Mouse (Mus musculus) lung, postnatal 14 days (tissue): ENCODE results near the gene Lsm10.

Source experiments
- DNase-seq: peaks from one replicate; pipeline ENCODE4 v3.0.0; 2021

Lsm10 gene

DNA sequence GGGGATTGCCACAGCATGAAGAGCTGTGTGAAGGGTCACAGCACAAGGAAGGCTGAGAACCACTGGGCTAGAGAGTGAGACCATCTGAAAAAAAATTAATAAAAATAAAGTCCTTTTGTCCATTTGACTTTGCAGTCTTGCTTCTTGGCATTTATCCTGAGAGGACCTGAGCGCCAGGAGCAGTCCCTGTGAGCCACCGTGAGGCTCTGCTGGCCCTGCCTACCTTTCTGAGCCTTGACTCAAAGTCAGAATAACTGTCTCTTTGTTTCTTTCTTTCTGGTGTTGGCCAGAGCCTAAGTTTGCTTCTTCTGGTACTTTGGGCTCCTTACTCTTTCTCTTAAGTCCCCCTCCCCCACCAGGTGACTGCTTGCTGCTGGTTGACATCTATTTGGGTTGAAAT, 24.1 kb downstream of the Lsm10 start:
- DNase-seq: no peak

DNA sequence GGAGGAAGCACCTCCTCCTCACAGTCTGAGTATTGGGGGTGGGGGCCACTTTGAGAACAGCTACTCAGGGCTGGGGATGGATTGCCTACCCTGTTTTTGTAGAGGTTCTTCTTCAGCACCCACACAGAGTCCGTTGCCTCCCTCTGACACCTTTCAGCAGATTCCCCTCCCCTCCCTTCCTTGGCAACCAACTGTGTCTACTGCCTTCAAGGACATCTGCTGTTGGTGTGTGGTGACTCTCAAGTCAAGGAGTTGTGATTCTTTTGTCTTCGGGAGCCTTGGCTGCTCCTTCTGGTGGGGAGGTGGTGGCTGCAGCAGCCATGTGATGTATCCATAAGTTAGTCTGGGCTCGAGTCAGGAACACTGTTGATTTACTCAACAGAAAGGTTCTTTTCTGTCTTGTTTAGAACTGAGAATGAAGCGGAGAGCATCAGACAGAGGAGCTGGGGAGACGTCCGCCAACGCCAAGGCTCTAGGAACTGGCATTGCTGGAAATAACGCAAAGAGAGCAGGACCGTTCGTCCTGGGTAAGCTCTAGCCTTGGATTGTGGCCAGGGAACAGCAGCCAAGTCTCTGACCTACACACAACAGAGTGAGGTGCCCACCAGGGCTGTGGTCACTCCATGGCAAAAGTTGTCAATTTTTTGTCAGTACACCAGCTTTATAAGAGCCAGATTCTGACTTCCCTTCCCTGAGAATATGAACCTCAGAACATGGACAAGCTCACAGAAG, 27.1 kb downstream of the Lsm10 start:
- DNase-seq: no peak

GRCm38 (mm10) chr4:126130502-126130901, 34.1 kb downstream of the Lsm10 start:
- DNase-seq: peak; percentile 51

DNA sequence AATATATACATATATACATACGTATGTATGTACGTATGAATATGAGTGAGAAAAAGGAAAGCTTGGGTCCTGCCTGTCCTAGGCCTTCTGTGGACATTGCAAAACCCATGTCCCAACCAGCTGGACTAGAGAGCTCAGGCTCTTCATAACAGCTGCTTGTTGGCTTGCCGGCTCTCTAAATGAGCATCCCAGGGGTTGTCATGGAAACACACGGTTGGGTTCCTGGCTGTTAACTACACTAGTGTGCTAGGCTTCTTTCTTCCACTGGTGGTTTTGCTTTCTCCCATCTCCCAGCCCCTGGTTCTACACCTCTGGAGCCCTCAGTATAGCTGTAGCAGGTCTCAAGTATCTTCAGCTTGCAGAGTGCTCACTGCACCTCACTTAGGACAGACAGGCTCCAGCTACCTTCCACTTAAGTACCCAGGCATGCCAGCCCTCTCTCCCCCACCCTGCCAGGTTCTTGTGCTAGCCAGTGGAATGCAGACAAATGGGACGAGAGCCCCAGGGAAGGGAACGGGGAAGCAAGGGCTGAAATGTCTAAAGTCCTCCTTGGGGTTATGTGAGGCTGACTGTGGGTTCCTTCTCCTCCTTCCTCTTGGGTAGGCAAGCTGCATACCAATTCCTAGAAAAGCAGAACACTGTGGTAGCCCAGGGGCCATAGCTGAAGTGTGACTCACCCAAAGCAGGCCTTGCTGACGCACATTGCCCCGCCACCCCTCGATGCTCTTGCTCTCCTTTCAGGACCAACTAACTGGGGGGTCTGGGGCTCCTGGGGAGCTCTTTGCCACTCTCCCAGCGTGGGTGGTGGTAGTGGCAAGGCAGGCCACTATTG, 35.1 kb downstream of the Lsm10 start:
- peak; percentile 61 for DNase-seq

GRCm38 (mm10) chr4:126132636-126133264, 36.3 kb downstream of the Lsm10 start:
- DNase-seq: peak; percentile 50

- no peak for DNase-seq
These were observed 37.8 kb downstream of the Lsm10 start for GRCm38 (mm10) chr4:126134236-126134635.

DNA sequence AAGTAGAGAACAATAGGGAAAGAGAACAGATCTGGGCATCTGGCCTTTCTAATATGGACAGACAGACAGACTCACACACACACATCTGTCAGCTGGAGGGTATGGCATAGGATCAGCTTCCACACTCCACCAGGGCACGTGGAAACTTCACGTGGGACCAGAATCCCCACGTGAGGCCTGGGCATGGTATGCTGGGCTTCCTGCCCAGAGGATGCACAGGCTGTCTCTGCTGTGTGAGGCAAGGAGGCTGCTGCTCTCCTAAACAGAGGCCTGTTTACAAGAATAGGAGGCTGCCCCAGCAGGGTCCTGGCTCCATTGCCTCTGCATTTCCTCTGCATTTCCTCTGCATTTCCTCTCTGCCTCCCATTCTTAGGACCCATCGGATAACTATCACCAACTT, 38.2 kb downstream of the Lsm10 start:
- no peak for DNase-seq

DNA sequence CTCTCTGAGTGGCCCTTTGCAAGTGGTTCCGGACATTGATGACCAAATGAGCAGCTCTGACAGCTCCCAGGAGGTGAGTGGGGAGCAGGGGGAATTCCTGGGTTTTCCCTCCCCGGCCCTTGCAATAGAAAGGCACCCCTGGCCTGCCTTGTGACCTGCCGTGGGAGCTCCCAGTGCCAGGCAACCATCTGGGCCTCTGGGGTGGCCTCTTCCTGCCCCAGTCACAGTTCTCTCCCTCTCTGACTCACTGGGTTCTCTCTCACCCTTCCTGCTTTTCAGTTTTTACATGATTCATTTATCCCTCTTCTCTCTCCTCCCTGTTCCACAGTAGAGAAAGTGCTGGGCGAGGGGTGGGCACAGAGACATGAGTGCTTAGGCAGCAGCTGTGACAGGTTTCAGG, 41.4 kb downstream of the Lsm10 start:
- no peak for DNase-seq

DNA sequence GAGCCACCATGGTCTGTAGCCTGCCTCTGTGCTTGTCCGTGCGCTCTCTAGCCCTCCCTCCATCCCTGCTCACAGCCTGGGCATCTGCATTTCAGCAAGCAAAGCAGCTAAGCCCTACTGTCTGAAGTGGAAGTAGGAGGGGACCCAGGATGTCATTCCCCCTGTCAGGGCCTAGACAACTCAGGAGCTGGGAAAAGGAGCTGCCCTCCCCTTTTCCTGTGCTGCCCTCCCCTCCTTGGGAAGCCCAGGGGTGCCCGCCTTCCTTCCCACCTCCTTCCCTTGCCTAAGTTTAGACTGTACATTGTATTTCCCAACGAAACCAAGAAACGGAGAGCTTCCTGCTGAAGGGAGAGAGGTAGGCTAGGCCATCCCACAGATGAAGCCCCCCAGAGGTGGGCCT, 44.6 kb downstream of the Lsm10 start:
- DNase-seq: no peak

DNA sequence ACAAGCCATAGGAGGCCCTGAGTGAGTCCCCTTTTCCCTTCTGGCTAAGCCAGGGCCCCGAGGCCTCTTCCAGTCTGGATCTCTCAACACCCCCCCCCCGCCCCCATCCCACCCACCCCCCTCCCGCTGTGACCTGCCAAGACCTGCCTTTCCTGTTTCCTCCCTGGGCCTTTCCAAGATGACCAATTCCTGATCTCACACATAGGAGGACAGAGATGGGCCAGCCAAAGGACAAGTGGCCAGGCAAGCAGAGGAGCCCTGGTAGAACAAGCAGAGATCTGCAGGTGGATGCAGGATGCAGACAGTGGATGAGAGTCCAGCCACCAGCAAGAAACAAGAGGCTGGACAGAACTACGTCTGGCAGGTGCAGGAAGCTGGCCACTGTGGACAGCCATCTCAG, 49.0 kb downstream of the Lsm10 start:
- DNase-seq: no peak

DNA sequence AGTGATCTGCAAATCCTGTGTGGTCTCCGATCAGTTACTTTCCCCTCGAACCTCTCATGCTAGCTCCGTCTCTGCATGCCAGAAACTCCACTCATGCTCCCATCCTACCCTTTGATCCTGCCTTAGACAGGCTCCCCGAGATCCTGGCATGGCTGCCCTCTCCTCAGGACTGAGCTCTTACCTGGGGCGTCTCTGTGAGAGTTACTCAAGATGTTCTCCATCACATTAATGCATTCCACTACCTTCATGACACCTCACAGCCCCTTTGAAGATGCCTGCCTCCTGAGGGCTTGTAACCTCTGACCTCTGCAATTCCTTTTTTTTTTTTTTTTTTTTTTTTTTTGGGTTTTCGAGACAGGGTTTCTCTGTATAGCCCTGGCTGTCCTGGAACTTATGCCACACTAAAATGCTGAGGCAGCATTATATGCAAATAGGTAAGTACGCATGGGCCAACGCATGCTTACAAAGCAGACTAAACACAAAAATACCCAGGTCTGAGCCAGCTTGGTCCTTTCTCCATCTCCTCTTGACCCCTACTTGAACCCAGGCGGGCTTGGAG, 50.6 kb downstream of the Lsm10 start:
- DNase-seq: no peak

DNA sequence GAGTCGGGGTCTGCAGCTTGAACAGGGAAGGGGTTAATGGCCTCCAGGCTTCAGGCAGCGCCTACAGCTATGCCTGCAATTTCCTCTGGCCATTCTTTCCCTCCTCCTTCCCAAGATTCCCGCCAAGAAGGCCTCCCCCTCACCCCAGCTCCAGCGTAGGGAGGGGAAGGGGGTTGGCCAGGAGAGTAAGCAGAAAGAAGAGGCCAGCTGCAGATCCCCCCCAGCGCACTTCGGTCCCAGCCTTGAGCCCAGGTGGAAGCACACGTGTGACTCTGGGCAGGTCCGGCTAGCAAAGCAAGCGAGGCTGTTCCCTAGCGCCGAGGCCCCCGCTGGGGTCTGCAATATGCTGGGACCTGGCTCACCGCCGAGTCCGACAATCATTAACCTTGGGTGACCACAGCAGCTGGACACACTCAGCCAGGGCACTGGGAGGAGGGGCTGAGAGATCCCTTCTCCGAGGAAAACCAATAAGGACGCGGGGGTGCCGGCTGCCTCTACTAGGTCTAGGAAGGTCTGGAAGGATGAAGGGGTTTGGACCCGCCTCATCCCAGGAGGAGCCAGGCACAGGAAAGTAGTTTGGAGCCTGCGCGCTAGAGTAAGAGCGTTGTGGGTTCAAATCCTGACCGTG, 51.2 kb downstream of the Lsm10 start, which contains the start of gene Eva1b:
Eva1b (plus strand) TSS at position 212 of the 628 bp plus-strand sequence.
- DNase-seq: peak; percentile 79
